Mouse (Mus musculus): ENCODE measurements around the gene Awat2. TPM values are rescaled to one million over a fixed set of nuclear protein-coding genes. Genes with fewer than 3 reads are reported as not detected.

Awat2 gene
- polyA plus RNA-seq (2014; fragmentation: Illumina TruSeq; extraction: RNeasy Lipid Tissue Mini Kit (QIAGEN cat#74804); ENCODE audit: low replicate concordance): 0.26 TPM

DNA sequence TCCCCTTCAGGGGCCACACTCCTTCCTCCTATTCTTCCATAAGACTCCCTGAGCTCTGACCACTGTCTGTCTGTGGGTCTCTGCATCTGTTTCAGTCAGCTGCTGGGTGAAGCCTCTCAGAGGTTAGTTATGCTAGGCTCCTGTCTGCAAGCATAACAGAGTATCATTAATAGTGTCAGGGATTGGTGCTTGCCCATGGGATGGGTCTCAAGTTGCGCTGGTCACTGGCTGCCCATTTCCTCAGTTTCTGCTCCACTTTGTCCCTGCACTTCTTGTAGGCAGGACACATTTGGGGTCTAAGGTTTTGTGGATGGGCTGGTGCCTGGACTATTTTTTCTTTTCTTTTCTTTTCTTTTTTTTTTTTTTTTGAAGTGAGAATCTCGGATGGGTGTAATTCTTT is at the start of gene Awat2:
Gene Awat2 (minus strand): TSS at position 101 of the 400 bp plus-strand sequence.

DNA sequence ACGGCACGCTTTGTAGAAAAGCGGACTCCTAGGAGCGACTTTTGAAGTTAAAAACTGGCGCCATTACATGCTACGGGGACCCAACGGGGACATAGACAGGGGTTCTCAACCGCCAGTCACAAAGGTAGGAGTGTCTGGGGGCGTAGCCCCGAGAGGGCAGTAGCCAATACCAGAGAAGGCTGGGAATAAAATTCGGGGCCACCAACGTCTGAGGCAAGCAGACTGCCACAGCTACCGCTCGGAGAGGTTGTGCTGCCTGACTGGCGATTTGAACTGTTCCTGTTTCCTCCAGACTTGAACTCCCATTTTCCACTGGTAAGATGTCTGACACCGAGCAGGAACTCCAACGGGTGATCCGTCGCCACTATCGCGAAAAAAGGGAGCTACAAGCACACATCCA is 13.8 kb downstream of the Awat2 start, which contains the start of gene Otud6a:
Gene Otud6a (plus strand): TSS at position 321 of the 400 bp plus-strand sequence.

Other genes with a start within 250 kb of the Awat2 start
- not detected for gene Otud6a, start 13.7 kb downstream of the Awat2 start, polyA plus RNA-seq (2014; fragmentation: Illumina TruSeq; extraction: RNeasy Lipid Tissue Mini Kit (QIAGEN cat#74804); ENCODE audit: low replicate concordance)
- gene Igbp1, start 51.6 kb upstream of the Awat2 start, polyA plus RNA-seq (2014; fragmentation: Illumina TruSeq; extraction: RNeasy Lipid Tissue Mini Kit (QIAGEN cat#74804); ENCODE audit: low replicate concordance): 72.3 TPM
- gene Dgat2l6, start 82.1 kb upstream of the Awat2 start, polyA plus RNA-seq (2014; fragmentation: Illumina TruSeq; extraction: RNeasy Lipid Tissue Mini Kit (QIAGEN cat#74804); ENCODE audit: low replicate concordance): not detected
- not detected for gene Awat1, start 129.5 kb upstream of the Awat2 start, polyA plus RNA-seq (2014; fragmentation: Illumina TruSeq; extraction: RNeasy Lipid Tissue Mini Kit (QIAGEN cat#74804); ENCODE audit: low replicate concordance)
- 0.22 TPM for gene P2ry4, start 152.2 kb upstream of the Awat2 start, polyA plus RNA-seq (2014; fragmentation: Illumina TruSeq; extraction: RNeasy Lipid Tissue Mini Kit (QIAGEN cat#74804); ENCODE audit: low replicate concordance)
- gene Arr3, start 162.8 kb upstream of the Awat2 start, polyA plus RNA-seq (2014; fragmentation: Illumina TruSeq; extraction: RNeasy Lipid Tissue Mini Kit (QIAGEN cat#74804); ENCODE audit: low replicate concordance): not detected
- gene Kif4, start 183.0 kb upstream of the Awat2 start, polyA plus RNA-seq (2014; fragmentation: Illumina TruSeq; extraction: RNeasy Lipid Tissue Mini Kit (QIAGEN cat#74804); ENCODE audit: low replicate concordance): 5.5 TPM
- gene Pdzd11, start 183.9 kb upstream of the Awat2 start, polyA plus RNA-seq (2014; fragmentation: Illumina TruSeq; extraction: RNeasy Lipid Tissue Mini Kit (QIAGEN cat#74804); ENCODE audit: low replicate concordance): 78.3 TPM

Measured in small intestine, adult 10 weeks (tissue).